ENCODE assay signal across 10 mouse cellular contexts in the genomic region with DNA sequence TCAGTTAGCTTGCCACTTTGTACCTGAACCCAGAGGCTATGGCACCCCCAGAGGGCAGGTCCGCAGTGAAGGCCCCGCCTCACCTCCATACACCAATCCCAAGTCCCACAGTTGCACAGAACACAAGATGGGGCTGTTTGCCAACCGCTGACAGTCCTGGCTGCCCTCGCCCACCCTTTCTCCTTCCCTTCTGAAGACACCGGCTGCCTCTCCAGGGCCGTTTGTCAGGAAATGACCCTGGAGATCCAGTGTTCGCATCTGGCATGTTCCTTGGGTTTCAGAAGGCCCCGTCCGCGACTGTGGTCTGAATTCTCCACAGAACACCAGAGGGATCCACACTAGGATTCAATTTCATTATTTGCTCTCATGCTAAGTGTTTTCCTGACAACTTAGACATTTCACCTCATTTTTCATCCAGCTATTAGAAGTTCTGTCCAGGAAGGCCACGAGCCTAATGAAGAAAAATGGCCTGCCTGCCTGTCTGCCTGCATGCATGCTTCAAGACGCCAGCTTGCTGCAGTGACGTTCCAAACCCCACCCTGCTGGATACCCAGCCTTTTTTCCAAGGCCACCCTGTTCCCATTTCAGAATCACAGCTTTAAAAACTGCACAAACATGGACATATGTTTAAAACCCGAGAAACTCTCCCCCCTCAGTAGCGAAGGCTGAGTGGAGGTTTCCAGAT. TPM values are rescaled to one million over a fixed set of nuclear protein-coding genes. Genes with fewer than 3 reads are reported as not detected.
DNase-seq lines count a peak whose midpoint lies in the region; ATAC-seq lines count a peak whose summit lies in the region.
"Had no signal": no experiment of that assay in that cellular context is flagged by ENCODE, and none has a peak within 500 bp of the region (broad histone marks: within the 10 kb centered on the region; RNA-seq: fewer than 3 reads in every experiment).

No protein-coding gene starts in this region.

- H3K36me3 ChIP-seq in embryonic facial prominence, embryonic 15.5 days, result 0 out of 2 replicates have a peak, but pooled peaks cover 8% of the 10 kb centered on the region

- H3K4me3 ChIP-seq in embryonic facial prominence, embryonic 15.5 days (replicated peaks), result no peak overlapping the region
- H3K4me3 ChIP-seq: left cerebral cortex, adult 2 months had no signal

- DNase-seq in layer of hippocampus, adult 9-11 months, result peak; percentile 20
- no peak for DNase-seq in layer of hippocampus, adult 9-10 months (ENCODE audit: low spot score)
- DNase-seq in adrenal gland, postnatal 14 days, result peak; percentile 79
- DNase-seq in neural tube, embryonic 10.5 days (ENCODE audit: extremely low spot score, low spot score), result peak; percentile 25
- DNase-seq in right cerebral cortex, postnatal 10 days (ENCODE audit: low spot score in 2 of 2), result no peak
- no peak for DNase-seq in kidney, adult 9 months
- DNase-seq: cerebellum, postnatal 36 days; heart, adult 11 months had no signal

- peak overlapping the region; percentile 39; the same call in 1 of the 2 replicates for H3K27ac ChIP-seq in embryonic facial prominence, embryonic 15.5 days (replicated peaks)
- H3K27ac ChIP-seq: left cerebral cortex, adult 2 months had no signal

- H3K4me1 ChIP-seq in embryonic facial prominence, embryonic 15.5 days, result peaks cover 12% of the 10 kb centered on the region

- no peak overlapping the region for H3K9ac ChIP-seq in embryonic facial prominence, embryonic 15.5 days

- WGBS in embryonic facial prominence, embryonic 15.5 days, result 65% methylated on average over 15 of the region's 15 CpGs

- no peak; the same call in 1 of the 2 replicates for ATAC-seq in embryonic facial prominence, embryonic 15.5 days (ENCODE audit: insufficient number of reproducible peaks, low FRiP score, low TSS enrichment, low read depth)

- no peak overlapping the region for H3K4me2 ChIP-seq in embryonic facial prominence, embryonic 15.5 days (replicated peaks)

- no peaks in the 10 kb centered on the region for H3K9me3 ChIP-seq in embryonic facial prominence, embryonic 15.5 days (replicated peaks)

- H3K27me3 ChIP-seq in embryonic facial prominence, embryonic 15.5 days, result no peaks in the 10 kb centered on the region

RNA-seq across cellular contexts. Expression of a gene that starts 50.2 kb away (rescaled TPM):
- total RNA-seq in adrenal gland, postnatal 14 days (2021), result 70.5 and 83.6 TPM in 2 replicates
- polyA plus RNA-seq in embryonic facial prominence, embryonic 15.5 days (2015; fragmentation: Nextera tagmentation; extraction: Ambion mirVana), result 19.1 and 20.1 TPM in 2 replicates

Comparison
In these comparisons a context has a peak if more than half of its experiments do, and no peak if none do; other contexts are left out.
1. DNase-seq: peak in layer of hippocampus, adult 9-11 months (single experiment), adrenal gland, postnatal 14 days (single experiment) and neural tube, embryonic 10.5 days (single experiment); none in layer of hippocampus, adult 9-10 months (single experiment), right cerebral cortex, postnatal 10 days (0 of 2) and kidney, adult 9 months (single experiment).